Mouse (Mus musculus) right cerebral cortex, adult 18-20 months (tissue): Measurements from ENCODE around the gene Gm20909.
"Not testable (repeated sequence)": the region's sequence is repeated elsewhere in the genome, so short reads cannot be mapped to it uniquely, and the experiment has no call there.

Experiments
- DNase-seq: peaks from one replicate; pipeline ENCODE4 v3.0.0; 2022; ENCODE audit warnings: mixed read lengths

Gene Gm20909

DNA sequence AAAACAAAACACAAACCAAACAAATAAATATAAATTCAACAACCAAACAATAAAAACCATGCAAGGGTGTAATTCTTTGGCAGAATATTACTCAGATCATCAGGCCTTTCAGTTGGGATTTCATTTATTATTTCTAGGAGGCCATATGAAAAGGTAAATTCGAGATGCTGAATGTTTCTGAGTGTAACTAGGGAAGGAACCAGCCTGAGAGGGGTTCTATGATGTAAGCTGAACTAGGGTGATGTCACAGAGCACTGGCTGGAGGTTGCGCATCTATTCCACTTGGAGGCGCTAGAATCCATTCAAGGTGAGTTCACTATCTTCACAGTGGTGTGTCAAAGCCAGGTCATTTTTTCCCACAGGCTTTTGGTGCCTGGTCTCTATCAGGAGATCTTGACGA is at the start of gene Gm20909:
TSS of gene Gm20909 (plus strand) at position 301 of the 400 bp plus-strand sequence.
- DNase-seq = not testable (repeated sequence)
